Mouse (Mus musculus): ENCODE data around the gene Gm20388. TPM values are rescaled to one million over a fixed set of nuclear protein-coding genes. Genes with fewer than 3 reads are reported as not detected.

Gene Gm20388
- polyA plus RNA-seq, 1 experiment from 2014 or later, result not detected

DNA sequence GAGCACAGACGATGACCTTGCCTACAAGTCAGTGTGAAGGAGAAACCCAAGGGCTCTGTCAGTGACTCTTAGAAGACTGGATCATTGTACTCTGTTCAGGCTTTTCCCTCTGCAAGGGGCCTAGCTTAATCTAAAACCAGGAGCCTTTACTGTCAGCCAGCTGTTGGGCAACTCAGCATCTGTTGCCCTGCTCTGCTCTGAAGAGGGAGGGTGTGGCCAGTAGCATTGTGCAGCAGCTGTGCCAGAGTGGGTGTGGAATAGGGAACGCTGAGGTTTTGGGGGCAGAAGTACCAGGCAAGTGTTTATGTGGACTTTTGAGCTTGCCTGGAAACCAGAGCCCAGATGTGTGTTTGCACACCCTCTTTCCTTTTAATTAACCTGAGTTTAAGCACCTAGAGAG lies 2111.1 kb downstream of the Gm20388 start:
- Histone ChIP-seq H3K36me3 (ENCODE audit: control insufficient read depth, insufficient read depth, low read length) (peaks cover 46% of the 10 kb centered on the region), H3K4me3 (ENCODE audit: low read length) (no peak overlapping the region), H3K27ac (ENCODE audit: low read depth, low read length) (no peak overlapping the region), H3K4me1 (ENCODE audit: control insufficient read depth, insufficient read depth, low read length) (no peaks in the 10 kb centered on the region), H3K9me3 (ENCODE audit: control insufficient read depth, low read length) (no peaks in the 10 kb centered on the region), H3K27me3 (ENCODE audit: control insufficient read depth, insufficient read depth, low read length) (no peaks in the 10 kb centered on the region), H3K4me2 (replicated peaks; ENCODE audit: low read depth, low read length) (no peak overlapping the region), H3K9ac (ENCODE audit: low read depth, low read length) (no peak overlapping the region)
- WGBS, result 94% methylated on average over 2 of the region's 2 CpGs
- no peak for ATAC-seq (ENCODE audit: low FRiP score, low TSS enrichment)

DNA sequence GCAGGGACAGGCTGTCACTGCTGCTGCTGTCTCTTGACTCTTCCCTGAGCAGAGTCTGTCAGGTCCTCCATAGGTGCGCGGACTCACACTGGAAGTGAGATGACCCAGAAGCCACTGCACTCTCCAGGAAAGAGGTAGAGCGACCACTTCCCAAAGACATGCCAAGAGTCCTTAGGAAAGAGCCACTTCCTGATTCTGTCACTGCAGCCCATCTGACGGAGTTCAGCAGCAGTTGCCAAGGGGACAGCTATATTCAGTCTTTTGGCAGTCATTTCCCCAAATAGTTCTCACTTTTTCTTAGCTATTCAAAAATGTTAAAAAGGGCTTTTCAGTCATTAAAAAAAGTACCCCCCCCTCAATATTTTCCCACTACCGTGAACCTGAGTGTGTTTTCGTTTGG lies 2111.6 kb downstream of the Gm20388 start:
- Histone ChIP-seq H3K4me1 (ENCODE audit: control insufficient read depth, insufficient read depth, low read length) (no peaks in the 10 kb centered on the region), H3K9ac (ENCODE audit: low read depth, low read length) (no peak overlapping the region), H3K4me3 (ENCODE audit: low read length) (no peak overlapping the region), H3K4me2 (replicated peaks; ENCODE audit: low read depth, low read length) (no peak overlapping the region), H3K36me3 (ENCODE audit: control insufficient read depth, insufficient read depth, low read length) (peaks cover 49% of the 10 kb centered on the region), H3K27ac (ENCODE audit: low read depth, low read length) (no peak overlapping the region), H3K27me3 (ENCODE audit: control insufficient read depth, insufficient read depth, low read length) (no peaks in the 10 kb centered on the region), H3K9me3 (ENCODE audit: control insufficient read depth, low read length) (no peaks in the 10 kb centered on the region)
- WGBS, result 87% methylated on average over 6 of the region's 6 CpGs
- no peak for ATAC-seq (ENCODE audit: low FRiP score, low TSS enrichment)

GRCm38 (mm10) chr8:122022705-122023104 lies 2112.1 kb downstream of the Gm20388 start:
- Histone ChIP-seq H3K4me1 (ENCODE audit: control insufficient read depth, insufficient read depth, low read length) (no peaks in the 10 kb centered on the region), H3K4me2 (replicated peaks; ENCODE audit: low read depth, low read length) (no peak overlapping the region), H3K27me3 (ENCODE audit: control insufficient read depth, insufficient read depth, low read length) (no peaks in the 10 kb centered on the region), H3K4me3 (ENCODE audit: low read length) (no peak overlapping the region), H3K9ac (ENCODE audit: low read depth, low read length) (no peak overlapping the region), H3K9me3 (ENCODE audit: control insufficient read depth, low read length) (no peaks in the 10 kb centered on the region), H3K36me3 (ENCODE audit: control insufficient read depth, insufficient read depth, low read length) (peaks cover 53% of the 10 kb centered on the region), H3K27ac (ENCODE audit: low read depth, low read length) (no peak overlapping the region)
- WGBS, result 81% methylated on average over 4 of the region's 4 CpGs
- ATAC-seq (ENCODE audit: low FRiP score, low TSS enrichment), result no peak

DNA sequence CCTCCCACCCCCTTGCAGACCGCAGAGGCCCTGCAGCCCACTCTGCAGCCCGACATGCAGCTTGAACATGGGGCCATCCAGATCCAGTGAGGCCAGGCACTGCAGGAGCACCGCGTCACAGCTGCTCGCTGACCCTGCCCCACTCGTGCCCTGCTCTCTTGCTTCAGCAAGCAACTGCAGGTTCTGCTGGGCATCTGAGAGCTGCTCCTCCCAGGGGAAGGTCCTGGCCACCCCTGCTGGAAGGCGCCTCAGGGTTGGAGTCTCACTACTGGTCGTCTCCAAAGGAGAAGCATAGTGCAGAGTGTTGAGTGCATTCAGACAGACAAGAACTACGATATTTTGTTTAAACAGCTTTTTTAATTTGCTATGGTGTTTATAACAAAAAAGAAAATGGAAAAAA lies 2114.9 kb downstream of the Gm20388 start:
- H3K4me1 ChIP-seq (ENCODE audit: control insufficient read depth, insufficient read depth, low read length), result no peaks in the 10 kb centered on the region
- H3K9me3 ChIP-seq (ENCODE audit: control insufficient read depth, low read length), result no peaks in the 10 kb centered on the region
- no peak for ATAC-seq (ENCODE audit: low FRiP score, low TSS enrichment)
- H3K4me2 ChIP-seq (replicated peaks; ENCODE audit: low read depth, low read length), result no peak overlapping the region
- H3K27me3 ChIP-seq (ENCODE audit: control insufficient read depth, insufficient read depth, low read length), result no peaks in the 10 kb centered on the region
- H3K27ac ChIP-seq (ENCODE audit: low read depth, low read length), result no peak overlapping the region
- H3K36me3 ChIP-seq (ENCODE audit: control insufficient read depth, insufficient read depth, low read length), result peaks cover 47% of the 10 kb centered on the region
- no peak overlapping the region for H3K4me3 ChIP-seq (ENCODE audit: low read length)
- WGBS, result 89% methylated on average over 9 of the region's 9 CpGs
- H3K9ac ChIP-seq (ENCODE audit: low read depth, low read length), result no peak overlapping the region

DNA sequence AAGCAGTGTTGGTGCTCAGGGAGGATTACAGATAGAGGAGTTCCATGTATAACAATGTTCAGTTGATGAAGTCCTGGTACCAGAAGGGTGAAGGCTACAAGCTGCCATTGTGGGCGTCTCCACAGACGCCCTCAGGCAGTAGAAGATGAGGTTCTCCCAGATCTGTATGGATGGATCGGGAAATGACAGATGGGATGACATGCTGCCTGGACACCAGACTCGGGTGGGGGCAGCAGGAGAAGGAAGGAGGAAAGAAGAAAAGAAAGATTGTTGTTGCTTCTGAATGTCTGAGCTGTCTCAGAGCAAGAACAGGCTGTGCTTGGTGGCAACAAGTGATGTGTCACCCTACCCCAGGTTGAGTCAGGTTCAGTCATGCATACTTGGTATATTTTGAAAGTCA lies 2117.5 kb downstream of the Gm20388 start:
- Histone ChIP-seq H3K27me3 (ENCODE audit: control insufficient read depth, insufficient read depth, low read length) (no peaks in the 10 kb centered on the region), H3K9me3 (ENCODE audit: control insufficient read depth, low read length) (no peaks in the 10 kb centered on the region), H3K27ac (ENCODE audit: low read depth, low read length) (no peak overlapping the region), H3K36me3 (ENCODE audit: control insufficient read depth, insufficient read depth, low read length) (peaks cover 40% of the 10 kb centered on the region), H3K4me2 (replicated peaks; ENCODE audit: low read depth, low read length) (no peak overlapping the region), H3K9ac (ENCODE audit: low read depth, low read length) (no peak overlapping the region), H3K4me1 (ENCODE audit: control insufficient read depth, insufficient read depth, low read length) (peaks cover 12% of the 10 kb centered on the region; the same call in 1 of the 2 replicates), H3K4me3 (ENCODE audit: low read length) (no peak overlapping the region)
- ATAC-seq (ENCODE audit: low FRiP score, low TSS enrichment), result no peak
- 81% methylated on average over 4 of the region's 4 CpGs for WGBS

DNA sequence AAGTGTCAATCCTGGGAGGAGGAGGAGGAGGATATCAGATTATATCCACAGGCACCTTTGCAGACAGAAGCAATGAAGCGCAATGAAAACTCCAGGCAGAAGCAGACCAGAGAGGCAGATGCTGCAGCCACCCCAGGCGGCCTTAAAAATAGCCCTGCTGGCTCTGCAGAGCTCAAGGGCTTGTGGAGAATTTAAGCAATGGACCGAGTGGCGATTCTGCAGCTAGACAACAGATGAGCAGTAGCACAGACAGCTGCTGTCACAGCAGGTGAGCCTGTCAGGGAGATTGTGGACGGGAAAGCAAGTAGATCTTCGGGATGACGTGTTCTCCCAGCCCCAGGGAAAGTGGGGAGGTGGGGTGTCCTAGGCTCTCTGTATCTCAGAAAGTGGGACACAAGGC lies 2120.3 kb downstream of the Gm20388 start:
- no peak; the same call in 1 of the 2 replicates for ATAC-seq (ENCODE audit: low FRiP score, low TSS enrichment)
- peaks cover 17% of the 10 kb centered on the region for H3K36me3 ChIP-seq (ENCODE audit: control insufficient read depth, insufficient read depth, low read length)
- 45% methylated on average over 7 of the region's 7 CpGs for WGBS

GRCm38 (mm10) chr8:122032741-122033140 lies 2122.1 kb downstream of the Gm20388 start:
- Histone ChIP-seq H3K36me3 (ENCODE audit: control insufficient read depth, insufficient read depth, low read length) (0 out of 2 replicates have a peak, but pooled peaks cover under 1% of the 10 kb centered on the region), H3K9me3 (ENCODE audit: control insufficient read depth, low read length) (no peaks in the 10 kb centered on the region), H3K9ac (ENCODE audit: low read depth, low read length) (no peak overlapping the region), H3K27ac (ENCODE audit: low read depth, low read length) (no peak overlapping the region), H3K4me2 (replicated peaks; ENCODE audit: low read depth, low read length) (no peak overlapping the region), H3K27me3 (ENCODE audit: control insufficient read depth, insufficient read depth, low read length) (no peaks in the 10 kb centered on the region), H3K4me1 (ENCODE audit: control insufficient read depth, insufficient read depth, low read length) (peaks cover 12% of the 10 kb centered on the region; the same call in 1 of the 2 replicates), H3K4me3 (ENCODE audit: low read length) (no peak overlapping the region)
- ATAC-seq (ENCODE audit: low FRiP score, low TSS enrichment), result no peak
- WGBS, result 23% methylated on average over 9 of the region's 9 CpGs

More for the DNA sequence above, 2120.3 kb downstream of the Gm20388 start:
- H3K27me3 ChIP-seq (ENCODE audit: control insufficient read depth, insufficient read depth, low read length), result no peaks in the 10 kb centered on the region
- peaks cover 12% of the 10 kb centered on the region; the same call in 1 of the 2 replicates for H3K4me1 ChIP-seq (ENCODE audit: control insufficient read depth, insufficient read depth, low read length)
- no peak overlapping the region for H3K27ac ChIP-seq (ENCODE audit: low read depth, low read length)
- no peak overlapping the region for H3K4me3 ChIP-seq (ENCODE audit: low read length)
- no peaks in the 10 kb centered on the region for H3K9me3 ChIP-seq (ENCODE audit: control insufficient read depth, low read length)
- no peak overlapping the region for H3K4me2 ChIP-seq (replicated peaks; ENCODE audit: low read depth, low read length)
- no peak overlapping the region for H3K9ac ChIP-seq (ENCODE audit: low read depth, low read length)

DNA sequence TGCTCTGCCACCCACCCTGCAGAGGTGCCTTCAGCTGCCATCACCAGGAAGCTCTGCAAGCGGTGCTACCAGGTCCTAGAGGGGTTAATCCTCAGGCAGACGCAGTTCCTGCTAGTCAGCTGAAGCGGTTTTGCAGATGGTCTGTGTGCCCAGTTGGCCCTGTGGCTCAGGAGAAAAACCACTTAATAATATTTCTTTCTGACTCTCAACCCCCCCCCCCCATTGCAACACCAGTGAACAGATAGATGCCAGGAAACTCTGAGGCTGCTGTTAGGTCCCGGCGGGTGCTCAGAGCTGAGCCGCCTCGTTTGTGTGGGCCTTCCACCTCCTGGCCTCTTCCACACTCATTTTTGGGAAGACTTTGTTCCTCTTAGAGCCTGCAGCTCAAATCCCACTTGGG lies 2124.9 kb downstream of the Gm20388 start:
- no peak overlapping the region for H3K4me3 ChIP-seq (ENCODE audit: low read length)
- no peak overlapping the region for H3K4me2 ChIP-seq (replicated peaks; ENCODE audit: low read depth, low read length)
- peaks cover 12% of the 10 kb centered on the region; the same call in 1 of the 2 replicates for H3K4me1 ChIP-seq (ENCODE audit: control insufficient read depth, insufficient read depth, low read length)
- H3K27ac ChIP-seq (ENCODE audit: low read depth, low read length), result no peak overlapping the region
- H3K27me3 ChIP-seq (ENCODE audit: control insufficient read depth, insufficient read depth, low read length), result no peaks in the 10 kb centered on the region
- H3K36me3 ChIP-seq (ENCODE audit: control insufficient read depth, insufficient read depth, low read length), result no peaks in the 10 kb centered on the region
- no peak for ATAC-seq (ENCODE audit: low FRiP score, low TSS enrichment)
- no peak overlapping the region for H3K9ac ChIP-seq (ENCODE audit: low read depth, low read length)
- no peaks in the 10 kb centered on the region for H3K9me3 ChIP-seq (ENCODE audit: control insufficient read depth, low read length)
- 73% methylated on average over 7 of the region's 7 CpGs for WGBS

GRCm38 (mm10) chr8:122036325-122036724 lies 2125.7 kb downstream of the Gm20388 start:
- Histone ChIP-seq H3K4me2 (replicated peaks; ENCODE audit: low read depth, low read length) (no peak overlapping the region), H3K36me3 (ENCODE audit: control insufficient read depth, insufficient read depth, low read length) (no peaks in the 10 kb centered on the region), H3K9me3 (ENCODE audit: control insufficient read depth, low read length) (no peaks in the 10 kb centered on the region), H3K9ac (ENCODE audit: low read depth, low read length) (no peak overlapping the region), H3K27me3 (ENCODE audit: control insufficient read depth, insufficient read depth, low read length) (no peaks in the 10 kb centered on the region), H3K4me1 (ENCODE audit: control insufficient read depth, insufficient read depth, low read length) (peaks cover 12% of the 10 kb centered on the region; the same call in 1 of the 2 replicates), H3K27ac (ENCODE audit: low read depth, low read length) (no peak overlapping the region), H3K4me3 (ENCODE audit: low read length) (no peak overlapping the region)
- no peak for ATAC-seq (ENCODE audit: low FRiP score, low TSS enrichment)
- 81% methylated on average over 6 of the region's 6 CpGs for WGBS
